25 mouse cellular contexts compared by ENCODE assay signal in genomic region chr2:180260610-180261480, GRCm38 (mm10). TPM values are rescaled to one million over a fixed set of nuclear protein-coding genes. Genes with fewer than 3 reads are reported as not detected.
DNase-seq lines count a peak whose midpoint lies in the region; TF ChIP-seq lines count a peak whose summit lies in the region.
"Had no signal": no experiment of that assay in that cellular context is flagged by ENCODE, and none has a peak within 500 bp of the region (broad histone marks: within the 10 kb centered on the region; RNA-seq: fewer than 3 reads in every experiment).

No protein-coding gene starts in this region.

- H3K4me3 ChIP-seq in heart, adult 2 months, result no peak overlapping the region
- H3K4me3 ChIP-seq in layer of hippocampus, adult 2 months, result no peak overlapping the region
- no peak overlapping the region for H3K4me3 ChIP-seq in MEL (ENCODE audit: control insufficient read depth in 1 of 2, insufficient read depth in 1 of 2, low read depth in 2 of 2, low read length in 2 of 2)
- no peak overlapping the region for H3K4me3 ChIP-seq in embryonic facial prominence, embryonic 10.5 days
- H3K4me3 ChIP-seq: embryonic facial prominence, embryonic 13.5 days; forebrain, embryonic 15.5 days; intestine, embryonic 15.5 days; limb, embryonic 12.5 days; neural tube, embryonic 15.5 days had no signal

- no peaks in the 10 kb centered on the region for H3K9me3 ChIP-seq in MEL (replicated peaks; ENCODE audit: insufficient read depth, low read length)
- H3K9me3 ChIP-seq in embryonic facial prominence, embryonic 10.5 days, result no peaks in the 10 kb centered on the region
- H3K9me3 ChIP-seq: embryonic facial prominence, embryonic 13.5 days; forebrain, embryonic 15.5 days; intestine, embryonic 15.5 days; limb, embryonic 12.5 days; neural tube, embryonic 15.5 days had no signal

- 40% methylated on average over 8 of the region's 8 CpGs for WGBS in heart, adult 2 months
- 60% methylated on average over 8 of the region's 8 CpGs for WGBS in embryonic facial prominence, embryonic 10.5 days

- TF ChIP-seq EP300 in heart, adult 2 months (IDR thresholded peaks at IDR 0.05; ENCODE audit: insufficient read depth, low read depth, low read length), result no peak
- TF ChIP-seq EP300 in MEL (IDR thresholded peaks at IDR 0.05; ENCODE audit: low read depth in 1 of 2, low read length in 2 of 2), result no peak

- no peak overlapping the region; the same call in 1 of the 2 replicates for H3K9ac ChIP-seq in heart, adult 2 months (ENCODE audit: low read depth, low read length)
- H3K9ac ChIP-seq in MEL (ENCODE audit: control insufficient read depth, low read depth, low read length, poor library complexity, severe bottlenecking), result no peak overlapping the region
- H3K9ac ChIP-seq: embryonic facial prominence, embryonic 13.5 days; forebrain, embryonic 15.5 days; intestine, embryonic 15.5 days; limb, embryonic 12.5 days; neural tube, embryonic 15.5 days had no signal

- TF ChIP-seq POLR2A in heart, adult 2 months (IDR thresholded peaks at IDR 0.05; ENCODE audit: insufficient read depth, low read depth, low read length), result no peak
- TF ChIP-seq POLR2A in MEL (IDR thresholded peaks at IDR 0.05; ENCODE audit: control insufficient read depth in 1 of 2, insufficient read depth in 1 of 2, low read depth in 1 of 2, low read length in 2 of 2, poor library complexity in 1 of 2), result peak in 1 of 2 experiments; percentile 30; a peak in 1 of 4 replicates

- H3K79me2 ChIP-seq in heart, adult 2 months (replicated peaks; ENCODE audit: control insufficient read depth, insufficient read depth, low read length), result no peaks in the 10 kb centered on the region
- H3K79me2 ChIP-seq in MEL (ENCODE audit: control insufficient read depth, insufficient read depth, low read length, poor library complexity), result peaks cover 18% of the 10 kb centered on the region

- peak in 1 of 2 experiments; percentile 25 for DNase-seq in heart, adult 2 months
- DNase-seq in heart, postnatal 14 days, result no peak
- no peak for DNase-seq in layer of hippocampus, adult 2 months (ENCODE audit: low spot score in 2 of 2)
- DNase-seq in layer of hippocampus, postnatal 14 days (ENCODE audit: low spot score in 2 of 2), result no peak
- DNase-seq in MEL (ENCODE audit: low read depth, low spot score), result peak; percentile 45
- peak; percentile 22 for DNase-seq in embryonic facial prominence, embryonic 10.5 days (ENCODE audit: low spot score)
- DNase-seq in right cerebral cortex, adult 2 months (ENCODE audit: low spot score in 2 of 2), result no peak
- no peak for DNase-seq in cerebellum, adult 9-11 months
- DNase-seq: adrenal gland, postnatal 25 days; cerebellum, postnatal 10 days; gastrocnemius, postnatal 25 days; heart, postnatal 4 days; kidney, postnatal 25 days; lung, adult 2 months; lung, postnatal 14 days had no signal

- no peak for TF ChIP-seq CTCF in heart, adult 2 months (IDR thresholded peaks at IDR 0.05)
- no peak for TF ChIP-seq CTCF in layer of hippocampus, adult 2 months (conservative IDR thresholded peaks at IDR 0.05)
- TF ChIP-seq CTCF in MEL (IDR thresholded peaks at IDR 0.05 in 2 of 3, conservative IDR thresholded peaks at IDR 0.05 in 1 of 3; ENCODE audit: control insufficient read depth in 1 of 3, insufficient read depth in 1 of 3, low read depth in 2 of 3, low read length in 3 of 3, poor library complexity in 1 of 3, severe bottlenecking in 1 of 3), result no peak

- H3K4me1 ChIP-seq in heart, adult 2 months (ENCODE audit: control insufficient read depth, insufficient read depth, low read length), result peaks cover 15% of the 10 kb centered on the region
- H3K4me1 ChIP-seq in MEL (ENCODE audit: control insufficient read depth in 1 of 2, insufficient read depth in 2 of 2, low read length in 2 of 2), result peaks cover 0 to 2% of the 10 kb centered on the region in 2 experiments; a peak in 1 of 4 replicates
- H3K4me1 ChIP-seq in embryonic facial prominence, embryonic 10.5 days, result peaks cover 23% of the 10 kb centered on the region

- H3K27ac ChIP-seq in heart, adult 2 months, result peak overlapping the region; percentile 89
- peak overlapping the region; percentile 46; the same call in 1 of the 2 replicates for H3K27ac ChIP-seq in layer of hippocampus, adult 2 months
- H3K27ac ChIP-seq in MEL (ENCODE audit: control insufficient read depth, low read depth, low read length), result no peak overlapping the region
- no peak overlapping the region for H3K27ac ChIP-seq in embryonic facial prominence, embryonic 10.5 days (replicated peaks)
- H3K27ac ChIP-seq: embryonic facial prominence, embryonic 13.5 days; forebrain, embryonic 15.5 days; intestine, embryonic 15.5 days; limb, embryonic 12.5 days; neural tube, embryonic 15.5 days had no signal

- peaks cover 2% of the 10 kb centered on the region; the same call in 1 of the 2 replicates for H3K36me3 ChIP-seq in heart, adult 2 months (ENCODE audit: control insufficient read depth, insufficient read depth, low read length)
- H3K36me3 ChIP-seq in MEL (ENCODE audit: control insufficient read depth in 1 of 2, insufficient read depth in 2 of 2, low read length in 2 of 2), result peaks cover 6 to 12% of the 10 kb centered on the region in 2 experiments
- H3K36me3 ChIP-seq in embryonic facial prominence, embryonic 10.5 days (replicated peaks), result peaks cover 72% of the 10 kb centered on the region

- no peaks in the 10 kb centered on the region for H3K27me3 ChIP-seq in heart, adult 2 months (ENCODE audit: control insufficient read depth, insufficient read depth, low read length)
- no peaks in the 10 kb centered on the region for H3K27me3 ChIP-seq in MEL (ENCODE audit: control insufficient read depth in 1 of 2, insufficient read depth in 2 of 2, low read length in 2 of 2)
- H3K27me3 ChIP-seq in embryonic facial prominence, embryonic 10.5 days (replicated peaks; ENCODE audit: low read depth, poor library complexity, severe bottlenecking), result no peaks in the 10 kb centered on the region
- H3K27me3 ChIP-seq: embryonic facial prominence, embryonic 13.5 days; forebrain, embryonic 15.5 days; intestine, embryonic 15.5 days; limb, embryonic 12.5 days; neural tube, embryonic 15.5 days had no signal

- TF ChIP-seq RAD21 in MEL (IDR thresholded peaks at IDR 0.05; ENCODE audit: low read depth, low read length), result no peak

- intact Hi-C loops in heart, adult 2 months (cut with DNase I), result no loop called here
- intact Hi-C loops in heart, postnatal 14 days (cut with DNase I), result no loop called here

TF ChIP-seq in MEL, 35 proteins besides CTCF, POLR2A, EP300 and RAD21:
- TF ChIP-seq MAZ (IDR thresholded peaks at IDR 0.05; ENCODE audit: low read depth, low read length) (no peak), TBP (IDR thresholded peaks at IDR 0.05; ENCODE audit: low read depth, low read length) (no peak), MAFK (IDR thresholded peaks at IDR 0.05; ENCODE audit: borderline replicate concordance, low read depth, low read length) (no peak), ZMIZ1 (IDR thresholded peaks at IDR 0.05; ENCODE audit: low read depth, low read length) (0 out of 2 replicates have a peak, but pooled peaks have one; percentile 57), UBTF (IDR thresholded peaks at IDR 0.05; ENCODE audit: borderline replicate concordance, insufficient read depth, low read depth, low read length) (no peak), POLR2AphosphoS2 (IDR thresholded peaks at IDR 0.05; ENCODE audit: low read length) (peak; percentile 68; the same call in 1 of the 2 replicates), BHLHE40 (IDR thresholded peaks at IDR 0.05; ENCODE audit: borderline replicate concordance, low read depth, low read length) (no peak)

RNA-seq across cellular contexts. Expression of gene Rps21, which starts 3.7 kb away (rescaled TPM):
- total RNA-seq in heart, adult 2 months (2021), result 100 to 1,000 TPM; 506 to 570 TPM
- polyA plus RNA-seq in heart, adult 2 months (2012; rRNA removed), result 991 and 1,183 TPM in 2 replicates
- 100 to 1,000 TPM; 460 to 507 TPM for total RNA-seq in heart, postnatal 14 days (2021)
- total RNA-seq in layer of hippocampus, adult 2 months (2021), result 100 to 1,000 TPM; 713 to 738 TPM
- 100 to 1,000 TPM; 571 to 582 TPM for total RNA-seq in layer of hippocampus, postnatal 14 days (2021)
- 4,335 and 4,916 TPM in 2 replicates for total RNA-seq in MEL (2012; rRNA removed)
- 1,000 to 10,000 TPM in 1 of 2 experiments, 100 to 1,000 TPM in 1; 995 to 1,182 TPM for polyA plus RNA-seq in MEL (2012; ENCODE audit: insufficient read depth in 1 of 2, insufficient read length in 2 of 2, low read depth in 1 of 2, low replicate concordance in 2 of 2, missing spikeins in 1 of 2)
- 569 and 585 TPM in 2 replicates for polyA plus RNA-seq in embryonic facial prominence, embryonic 10.5 days (2016; fragmentation: Nextera tagmentation; extraction: Ambion mirVana)

RNA-seq across cellular contexts. Expression of gene Cables2, which starts 12.5 kb away (rescaled TPM):
- total RNA-seq in heart, adult 2 months (2021), result 10 to 100 TPM; 11.2 to 14.3 TPM
- polyA plus RNA-seq in heart, adult 2 months (2012; rRNA removed), result 17.6 and 26.7 TPM in 2 replicates
- 10 to 100 TPM; 14.3 to 14.6 TPM for total RNA-seq in heart, postnatal 14 days (2021)
- 10 to 100 TPM; 31.6 to 37.5 TPM for total RNA-seq in layer of hippocampus, adult 2 months (2021)
- total RNA-seq in layer of hippocampus, postnatal 14 days (2021), result 10 to 100 TPM; 40.2 to 43.6 TPM
- 9.3 and 10.7 TPM in 2 replicates for total RNA-seq in MEL (2012; rRNA removed)
- polyA plus RNA-seq in MEL (2012; ENCODE audit: insufficient read depth in 1 of 2, insufficient read length in 2 of 2, low read depth in 1 of 2, low replicate concordance in 2 of 2, missing spikeins in 1 of 2), result 10 to 100 TPM in 1 of 2 experiments, not detected in 1; 16.7 TPM
- polyA plus RNA-seq in embryonic facial prominence, embryonic 10.5 days (2016; fragmentation: Nextera tagmentation; extraction: Ambion mirVana), result 12.7 and 13.2 TPM in 2 replicates

RNA-seq across cellular contexts. Expression of gene Rbbp8nl, which starts 28.8 kb away (rescaled TPM):
- total RNA-seq in heart, adult 2 months (2021), result not detected
- polyA plus RNA-seq in heart, adult 2 months (2012; rRNA removed), result not detected in 2 replicates
- not detected for total RNA-seq in heart, postnatal 14 days (2021)
- not detected for total RNA-seq in layer of hippocampus, adult 2 months (2021)
- total RNA-seq in layer of hippocampus, postnatal 14 days (2021), result not detected
- total RNA-seq in MEL (2012; rRNA removed), result not detected in 2 replicates
- polyA plus RNA-seq in MEL (2012; ENCODE audit: insufficient read depth in 1 of 2, insufficient read length in 2 of 2, low read depth in 1 of 2, low replicate concordance in 2 of 2, missing spikeins in 1 of 2), result not detected
- polyA plus RNA-seq in embryonic facial prominence, embryonic 10.5 days (2016; fragmentation: Nextera tagmentation; extraction: Ambion mirVana), result 0.92 and 1.7 TPM in 2 replicates
- total RNA-seq: adrenal gland, postnatal 25 days; gastrocnemius, postnatal 25 days; heart, adult 8-10 months; heart, postnatal 4 days; layer of hippocampus, adult 8-10 months; left cerebral cortex, postnatal 14 days had no signal
- polyA plus RNA-seq: forebrain, embryonic 15.5 days; hindbrain, embryonic 16.5 days; midbrain, embryonic 16.5 days; neural tube, embryonic 15.5 days had no signal

RNA-seq across cellular contexts. Expression of gene Lama5, which starts 35.2 kb away (rescaled TPM):
- total RNA-seq in heart, adult 2 months (2021), result 100 to 1,000 TPM in 1 of 2 experiments, 10 to 100 TPM in 1; 66.3 to 104 TPM
- 83.6 and 109 TPM in 2 replicates for polyA plus RNA-seq in heart, adult 2 months (2012; rRNA removed)
- 10 to 100 TPM; 43.1 to 63.7 TPM for total RNA-seq in heart, postnatal 14 days (2021)
- 1 to 10 TPM; 6.9 to 8.9 TPM for total RNA-seq in layer of hippocampus, adult 2 months (2021)
- 10 to 100 TPM in 1 of 2 experiments, 1 to 10 TPM in 1; 7.3 to 10.7 TPM for total RNA-seq in layer of hippocampus, postnatal 14 days (2021)
- 4.5 and 6.1 TPM in 2 replicates for total RNA-seq in MEL (2012; rRNA removed)
- polyA plus RNA-seq in MEL (2012; ENCODE audit: insufficient read depth in 1 of 2, insufficient read length in 2 of 2, low read depth in 1 of 2, low replicate concordance in 2 of 2, missing spikeins in 1 of 2), result 10 to 100 TPM in 1 of 2 experiments, not detected in 1; 14.6 TPM
- 19.6 and 25.3 TPM in 2 replicates for polyA plus RNA-seq in embryonic facial prominence, embryonic 10.5 days (2016; fragmentation: Nextera tagmentation; extraction: Ambion mirVana)

Comparison
In these comparisons a context has a peak if more than half of its experiments do, and no peak if none do; other contexts are left out.
1. DNase-seq: peak in MEL (single experiment) and embryonic facial prominence, embryonic 10.5 days (single experiment); none in heart, postnatal 14 days (0 of 2), layer of hippocampus, adult 2 months (0 of 2), layer of hippocampus, postnatal 14 days (0 of 2), right cerebral cortex, adult 2 months (0 of 2) and cerebellum, adult 9-11 months (single experiment).
2. H3K27ac ChIP-seq: peak in heart, adult 2 months (single experiment) and layer of hippocampus, adult 2 months (single experiment); none in MEL (single experiment) and embryonic facial prominence, embryonic 10.5 days (single experiment).